Mouse (Mus musculus) central nervous system, embryonic 11.5 days (tissue): Measurements from ENCODE around the gene Rhbdl1. TPM values are rescaled to one million over a fixed set of nuclear protein-coding genes. Genes with fewer than 3 reads are reported as not detected.

Experiments
- polyA plus RNA-seq: library from polyadenylated mRNA; depleted of rRNA; stranded (reverse); fragments of >200 nt; gene quantifications from 2 replicates; pipeline ENCODE4 v1.2.3, GENCODE M21; 2012; rRNA removed

Rhbdl1 gene
- polyA plus RNA-seq, 1 experiment, result 12.2 TPM

Other genes starting within 250 kb of the Rhbdl1 start
- gene Gng13, start 120.1 kb downstream of the Rhbdl1 start, polyA plus RNA-seq, result 0.26 and 0.48 TPM in 2 replicates
- 32.4 and 35.5 TPM in 2 replicates for gene Chtf18, start 109.9 kb downstream of the Rhbdl1 start, polyA plus RNA-seq
- gene Rpusd1, start 109.6 kb downstream of the Rhbdl1 start, polyA plus RNA-seq, result 18.4 and 32.8 TPM in 2 replicates
- gene Mslnl, start 101.3 kb downstream of the Rhbdl1 start, polyA plus RNA-seq, result 0.02 and 0.05 TPM in 2 replicates
- gene Msln, start 82.9 kb downstream of the Rhbdl1 start, polyA plus RNA-seq, result 0.12 and 0.66 TPM in 2 replicates
- 16.3 and 21.2 TPM in 2 replicates for gene Narfl, start 63.5 kb downstream of the Rhbdl1 start, polyA plus RNA-seq
- 111 and 132 TPM in 2 replicates for gene Haghl, start 51.6 kb downstream of the Rhbdl1 start, polyA plus RNA-seq
- 0.09 and 0.10 TPM in 2 replicates for gene Ccdc78, start 50.7 kb downstream of the Rhbdl1 start, polyA plus RNA-seq
- gene Fam173a, start 44.4 kb downstream of the Rhbdl1 start, polyA plus RNA-seq, result 88.5 and 121 TPM in 2 replicates
- 0.35 TPM in 1 of 2 replicates, not detected in the other for gene AC134908.4, start 41.6 kb downstream of the Rhbdl1 start, polyA plus RNA-seq
- gene Metrn, start 40.2 kb downstream of the Rhbdl1 start, polyA plus RNA-seq, result 185 and 306 TPM in 2 replicates
- gene Fbxl16, start 28.2 kb downstream of the Rhbdl1 start, polyA plus RNA-seq, result 22.0 and 23.9 TPM in 2 replicates
- 31.7 and 41.2 TPM in 2 replicates for gene Wdr24, start 13.7 kb downstream of the Rhbdl1 start, polyA plus RNA-seq
- gene Jmjd8, start 8.4 kb downstream of the Rhbdl1 start, polyA plus RNA-seq, result 40.7 and 69.5 TPM in 2 replicates
- gene Stub1, start 3.9 kb downstream of the Rhbdl1 start, polyA plus RNA-seq, result 262 and 275 TPM in 2 replicates
- gene Gm20683, start 4.5 kb upstream of the Rhbdl1 start, polyA plus RNA-seq, result 4.6 and 8.4 TPM in 2 replicates
- 83.1 and 93.9 TPM in 2 replicates for gene Rhot2, start 7.6 kb upstream of the Rhbdl1 start, polyA plus RNA-seq
- gene Wdr90, start 24.2 kb upstream of the Rhbdl1 start, polyA plus RNA-seq, result 66.2 and 66.6 TPM in 2 replicates
- 7.2 and 8.3 TPM in 2 replicates for gene Mcrip2, start 31.5 kb upstream of the Rhbdl1 start, polyA plus RNA-seq
- 62.4 and 68.5 TPM in 2 replicates for gene Mettl26, start 37.8 kb upstream of the Rhbdl1 start, polyA plus RNA-seq
- 1.1 and 1.2 TPM in 2 replicates for gene Wfikkn1, start 43.6 kb upstream of the Rhbdl1 start, polyA plus RNA-seq
- gene Rab40c, start 82.4 kb upstream of the Rhbdl1 start, polyA plus RNA-seq, result 37.2 and 44.0 TPM in 2 replicates
- gene Pigq, start 107.6 kb upstream of the Rhbdl1 start, polyA plus RNA-seq, result 78.0 and 105 TPM in 2 replicates
- 0.52 and 0.92 TPM in 2 replicates for gene Nhlrc4, start 107.7 kb upstream of the Rhbdl1 start, polyA plus RNA-seq
- gene A930017K11Rik, start 115.3 kb upstream of the Rhbdl1 start, polyA plus RNA-seq, result 0.10 TPM in 2 replicates
- 30.1 and 36.6 TPM in 2 replicates for gene Capn15, start 148.5 kb upstream of the Rhbdl1 start, polyA plus RNA-seq
- gene Rab11fip3, start 232.3 kb upstream of the Rhbdl1 start, polyA plus RNA-seq, result 49.1 and 66.0 TPM in 2 replicates